Mouse (Mus musculus) cerebellum, adult 2 months (tissue): Measurements from ENCODE around the gene Setd1a.

Experiments
- CTCF ChIP-seq: fragments of 200-500 bp; IDR thresholded peaks from 2 replicates; pipeline ENCODE4 v1.5.1; 2011; ENCODE audit warnings: low read depth, mild to moderate bottlenecking, control low read depth, low read length, moderate library complexity, borderline replicate concordance; ENCODE audit not compliant: insufficient read depth
- POLR2A ChIP-seq: fragments of 200-500 bp; IDR thresholded peaks from 2 replicates; pipeline ENCODE4 v1.6.1; 2011; ENCODE audit warnings: low read length, control low read depth, borderline replicate concordance; ENCODE audit not compliant: insufficient read depth

- TF ChIP-seq CTCF, result no peak
- TF ChIP-seq POLR2A, result no peak
Measured at GRCm38 (mm10) chr7:127759716-127760115, 16.8 kb upstream of the Setd1a start.
